In the genomic region with DNA sequence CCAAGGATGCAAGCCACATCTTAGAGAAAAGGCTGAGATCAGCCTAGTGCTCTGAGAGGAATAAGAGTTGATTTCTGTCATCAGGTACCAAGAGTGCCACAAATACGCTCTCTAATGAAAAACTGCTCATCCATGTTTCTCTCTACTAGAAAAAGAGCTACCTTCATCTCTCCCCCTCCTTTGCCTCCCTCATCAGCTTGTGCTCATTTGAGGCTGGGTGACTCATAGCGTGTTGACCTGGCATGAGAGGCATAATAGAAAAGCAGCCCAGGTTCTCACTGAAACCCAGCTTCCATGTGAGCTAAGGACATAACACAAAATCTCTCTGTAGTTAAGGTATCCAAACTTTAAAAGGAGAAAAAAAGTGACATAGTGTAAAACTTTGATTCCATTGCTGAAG, we compare ENCODE assay signal across 16 mouse cellular contexts.
"Had no signal": no experiment of that assay in that cellular context is flagged by ENCODE, and none has a peak within 500 bp of the region (broad histone marks: within the 10 kb centered on the region; RNA-seq: fewer than 3 reads in every experiment).

No protein-coding gene starts in this region.

- DNase-seq: retina, postnatal 1 day; right cerebral cortex, adult 18-20 months; right cerebral cortex, postnatal 14 days; right cerebral cortex, postnatal 25 days; right cerebral cortex, postnatal 4 days; spleen, adult 18-20 months; thymus, adult 18-20 months; thymus, adult 2 months; thymus, postnatal 14 days; thymus, postnatal 25 days; thymus, postnatal 36 days; thymus, postnatal 4 days had no signal

- H3K36me3 ChIP-seq: neural tube, embryonic 13.5 days; neural tube, embryonic 15.5 days; stomach, embryonic 15.5 days had no signal

- H3K27ac ChIP-seq: neural tube, embryonic 13.5 days; neural tube, embryonic 15.5 days; stomach, embryonic 15.5 days; stomach, postnatal 0 days had no signal

- H3K4me1 ChIP-seq: neural tube, embryonic 13.5 days; neural tube, embryonic 15.5 days; stomach, embryonic 15.5 days had no signal

- H3K4me3 ChIP-seq: neural tube, embryonic 13.5 days; neural tube, embryonic 15.5 days; stomach, embryonic 15.5 days had no signal

- H3K9ac ChIP-seq: neural tube, embryonic 13.5 days; neural tube, embryonic 15.5 days; stomach, embryonic 15.5 days had no signal

- H3K27me3 ChIP-seq: neural tube, embryonic 13.5 days; neural tube, embryonic 15.5 days; stomach, embryonic 15.5 days had no signal
